Mouse (Mus musculus): ENCODE data around the gene Gabbr2. TPM values are rescaled to one million over a fixed set of nuclear protein-coding genes. Genes with fewer than 3 reads are reported as not detected.

Gene Gabbr2
- polyA plus RNA-seq, 1 experiment from 2014 or later, result 0.05 TPM

- ATAC-seq (ENCODE audit: extremely low read depth, insufficient number of reproducible peaks, low FRiP score, low TSS enrichment), result no peak
- Histone ChIP-seq H3K9me3 (no peaks in the 10 kb centered on the region), H3K4me2 (no peak overlapping the region), H3K27ac (replicated peaks) (no peak overlapping the region), H3K4me1 (no peaks in the 10 kb centered on the region), H3K36me3 (no peaks in the 10 kb centered on the region), H3K9ac (no peak overlapping the region), H3K4me3 (no peak overlapping the region), H3K27me3 (replicated peaks) (peaks cover 10% of the 10 kb centered on the region; the same call in 1 of the 2 replicates)
- 87% methylated on average over 6 of the region's 6 CpGs for WGBS
These were observed 31.9 kb downstream of the Gabbr2 start for GRCm38 (mm10) chr4:46959776-46960175.

- Histone ChIP-seq H3K4me2 (no peak overlapping the region), H3K27ac (replicated peaks) (no peak overlapping the region), H3K4me3 (no peak overlapping the region), H3K36me3 (no peaks in the 10 kb centered on the region), H3K9me3 (no peaks in the 10 kb centered on the region), H3K4me1 (no peaks in the 10 kb centered on the region), H3K27me3 (replicated peaks) (peaks cover 10% of the 10 kb centered on the region; the same call in 1 of the 2 replicates), H3K9ac (no peak overlapping the region)
- 83% methylated on average over 7 of the region's 7 CpGs for WGBS
- ATAC-seq (ENCODE audit: extremely low read depth, insufficient number of reproducible peaks, low FRiP score, low TSS enrichment), result no peak
These were observed 33.7 kb downstream of the Gabbr2 start for GRCm38 (mm10) chr4:46957955-46958354.

- Histone ChIP-seq H3K4me1 (no peaks in the 10 kb centered on the region), H3K9ac (no peak overlapping the region), H3K36me3 (no peaks in the 10 kb centered on the region), H3K9me3 (no peaks in the 10 kb centered on the region), H3K4me3 (no peak overlapping the region), H3K27ac (replicated peaks) (no peak overlapping the region), H3K27me3 (replicated peaks) (peaks cover 10% of the 10 kb centered on the region; the same call in 1 of the 2 replicates), H3K4me2 (no peak overlapping the region)
- 72% methylated on average over 4 of the region's 4 CpGs for WGBS
- no peak for ATAC-seq (ENCODE audit: extremely low read depth, insufficient number of reproducible peaks, low FRiP score, low TSS enrichment)
These were observed 34.7 kb downstream of the Gabbr2 start for GRCm38 (mm10) chr4:46956966-46957365.

- H3K9ac ChIP-seq, result no peak overlapping the region
- H3K9me3 ChIP-seq, result no peaks in the 10 kb centered on the region
- WGBS, result 87% methylated on average over 7 of the region's 7 CpGs
- H3K27me3 ChIP-seq (replicated peaks), result no peaks in the 10 kb centered on the region
- no peak overlapping the region for H3K27ac ChIP-seq (replicated peaks)
- no peaks in the 10 kb centered on the region for H3K36me3 ChIP-seq
- H3K4me3 ChIP-seq, result no peak overlapping the region
- H3K4me1 ChIP-seq, result no peaks in the 10 kb centered on the region
- H3K4me2 ChIP-seq, result no peak overlapping the region
- ATAC-seq (ENCODE audit: extremely low read depth, insufficient number of reproducible peaks, low FRiP score, low TSS enrichment), result no peak
These were observed 38.7 kb downstream of the Gabbr2 start for GRCm38 (mm10) chr4:46953021-46953420.

- no peaks in the 10 kb centered on the region for H3K27me3 ChIP-seq (replicated peaks)
- no peaks in the 10 kb centered on the region for H3K4me1 ChIP-seq
- H3K9ac ChIP-seq, result no peak overlapping the region
- H3K4me3 ChIP-seq, result no peak overlapping the region
- H3K4me2 ChIP-seq, result no peak overlapping the region
- WGBS, result 80% methylated on average over 4 of the region's 4 CpGs
- H3K9me3 ChIP-seq, result no peaks in the 10 kb centered on the region
- ATAC-seq (ENCODE audit: extremely low read depth, insufficient number of reproducible peaks, low FRiP score, low TSS enrichment), result no peak
- no peak overlapping the region for H3K27ac ChIP-seq (replicated peaks)
- no peaks in the 10 kb centered on the region for H3K36me3 ChIP-seq
These were observed 39.1 kb downstream of the Gabbr2 start for GRCm38 (mm10) chr4:46952562-46952961.

- 82% methylated on average over 3 of the region's 3 CpGs for WGBS
- ATAC-seq (ENCODE audit: extremely low read depth, insufficient number of reproducible peaks, low FRiP score, low TSS enrichment), result no peak
- Histone ChIP-seq H3K4me3 (no peak overlapping the region), H3K9me3 (no peaks in the 10 kb centered on the region), H3K9ac (no peak overlapping the region), H3K36me3 (no peaks in the 10 kb centered on the region), H3K27me3 (replicated peaks) (peaks cover 7% of the 10 kb centered on the region; the same call in 1 of the 2 replicates), H3K4me2 (no peak overlapping the region), H3K4me1 (no peaks in the 10 kb centered on the region), H3K27ac (replicated peaks) (no peak overlapping the region)
These were observed 57.4 kb downstream of the Gabbr2 start for GRCm38 (mm10) chr4:46934291-46934690.

- Histone ChIP-seq H3K36me3 (no peaks in the 10 kb centered on the region), H3K9ac (no peak overlapping the region), H3K4me2 (no peak overlapping the region), H3K27ac (replicated peaks) (no peak overlapping the region), H3K9me3 (no peaks in the 10 kb centered on the region), H3K27me3 (replicated peaks) (peaks cover 7% of the 10 kb centered on the region; the same call in 1 of the 2 replicates), H3K4me3 (no peak overlapping the region), H3K4me1 (no peaks in the 10 kb centered on the region)
- WGBS, result 69% methylated on average over 2 of the region's 2 CpGs
- ATAC-seq (ENCODE audit: extremely low read depth, insufficient number of reproducible peaks, low FRiP score, low TSS enrichment), result no peak
These were observed 58.1 kb downstream of the Gabbr2 start for GRCm38 (mm10) chr4:46933590-46933989.

GRCm38 (mm10) chr4:46931706-46932397, 59.8 kb downstream of the Gabbr2 start:
- H3K9ac ChIP-seq, result no peak overlapping the region
- 66% methylated on average over 9 of the region's 9 CpGs for WGBS
- H3K27ac ChIP-seq (replicated peaks), result no peak overlapping the region
- no peak for ATAC-seq (ENCODE audit: extremely low read depth, insufficient number of reproducible peaks, low FRiP score, low TSS enrichment)
- H3K9me3 ChIP-seq, result no peaks in the 10 kb centered on the region
- H3K27me3 ChIP-seq (replicated peaks), result peaks cover 7% of the 10 kb centered on the region; the same call in 1 of the 2 replicates
- H3K4me2 ChIP-seq, result no peak overlapping the region
- H3K4me1 ChIP-seq, result no peaks in the 10 kb centered on the region
- H3K4me3 ChIP-seq, result no peak overlapping the region
- no peaks in the 10 kb centered on the region for H3K36me3 ChIP-seq

- no peak for ATAC-seq (ENCODE audit: extremely low read depth, insufficient number of reproducible peaks, low FRiP score, low TSS enrichment)
- Histone ChIP-seq H3K27me3 (replicated peaks) (no peaks in the 10 kb centered on the region; the same call in 1 of the 2 replicates), H3K36me3 (no peaks in the 10 kb centered on the region), H3K9ac (no peak overlapping the region), H3K27ac (replicated peaks) (no peak overlapping the region), H3K4me1 (no peaks in the 10 kb centered on the region), H3K4me2 (no peak overlapping the region), H3K9me3 (no peaks in the 10 kb centered on the region), H3K4me3 (no peak overlapping the region)
- WGBS, result 65% methylated on average over 3 of the region's 3 CpGs
These were observed 63.6 kb downstream of the Gabbr2 start for GRCm38 (mm10) chr4:46928112-46928511.

GRCm38 (mm10) chr4:46919144-46919543, 72.5 kb downstream of the Gabbr2 start:
- Histone ChIP-seq H3K27me3 (replicated peaks) (peaks cover 9% of the 10 kb centered on the region), H3K27ac (replicated peaks) (no peak overlapping the region), H3K4me1 (no peaks in the 10 kb centered on the region), H3K36me3 (no peaks in the 10 kb centered on the region), H3K9me3 (no peaks in the 10 kb centered on the region), H3K4me2 (no peak overlapping the region), H3K9ac (no peak overlapping the region), H3K4me3 (no peak overlapping the region)
- 60% methylated on average over 8 of the region's 8 CpGs for WGBS
- no peak for ATAC-seq (ENCODE audit: extremely low read depth, insufficient number of reproducible peaks, low FRiP score, low TSS enrichment)

- 79% methylated on average over 6 of the region's 6 CpGs for WGBS
- ATAC-seq (ENCODE audit: extremely low read depth, insufficient number of reproducible peaks, low FRiP score, low TSS enrichment), result no peak
These were observed 74.9 kb downstream of the Gabbr2 start for GRCm38 (mm10) chr4:46916786-46917185.

GRCm38 (mm10) chr4:46915934-46916333, 75.7 kb downstream of the Gabbr2 start:
- H3K4me1 ChIP-seq, result no peaks in the 10 kb centered on the region
- WGBS, result 78% methylated on average over 12 of the region's 12 CpGs
- H3K27me3 ChIP-seq (replicated peaks), result peaks cover 5% of the 10 kb centered on the region; the same call in 1 of the 2 replicates
- no peaks in the 10 kb centered on the region for H3K9me3 ChIP-seq
- no peak for ATAC-seq (ENCODE audit: extremely low read depth, insufficient number of reproducible peaks, low FRiP score, low TSS enrichment)
- H3K27ac ChIP-seq (replicated peaks), result no peak overlapping the region
- H3K36me3 ChIP-seq, result no peaks in the 10 kb centered on the region
- H3K9ac ChIP-seq, result no peak overlapping the region
- no peak overlapping the region for H3K4me2 ChIP-seq
- no peak overlapping the region for H3K4me3 ChIP-seq

More at GRCm38 (mm10) chr4:46916786-46917185, 74.9 kb downstream of the Gabbr2 start:
- no peak overlapping the region for H3K4me2 ChIP-seq
- no peaks in the 10 kb centered on the region for H3K9me3 ChIP-seq
- H3K27ac ChIP-seq (replicated peaks), result no peak overlapping the region
- peaks cover 5% of the 10 kb centered on the region; the same call in 1 of the 2 replicates for H3K27me3 ChIP-seq (replicated peaks)
- H3K9ac ChIP-seq, result no peak overlapping the region
- H3K36me3 ChIP-seq, result no peaks in the 10 kb centered on the region
- H3K4me3 ChIP-seq, result no peak overlapping the region
- H3K4me1 ChIP-seq, result no peaks in the 10 kb centered on the region
